Comparison of ENCODE assay signal across 8 mouse cellular contexts in genomic region chr19:8712870-8713305, GRCm38 (mm10). TPM values are rescaled to one million over a fixed set of nuclear protein-coding genes. Genes with fewer than 3 reads are reported as not detected.
DNase-seq lines count a peak whose midpoint lies in the region; ATAC-seq and TF ChIP-seq lines count a peak whose summit lies in the region.

No protein-coding gene starts in this region.

- H3K4me3 ChIP-seq in intestine, embryonic 14.5 days (ENCODE audit: low read depth, low read length) = peak overlapping the region; percentile 91
- peak overlapping the region; percentile 95 for H3K4me3 ChIP-seq in limb, embryonic 11.5 days (ENCODE audit: low read depth, low read length)
- H3K4me3 ChIP-seq in midbrain, embryonic 12.5 days = peak overlapping the region; percentile 61
- H3K4me3 ChIP-seq in small intestine, adult 2 months (ENCODE audit: low read depth, low read length) = peak overlapping the region; percentile 69

- no peaks in the 10 kb centered on the region for H3K9me3 ChIP-seq in intestine, embryonic 14.5 days (ENCODE audit: control insufficient read depth, low read length)
- H3K9me3 ChIP-seq in limb, embryonic 11.5 days (ENCODE audit: control insufficient read depth, low read length) = no peaks in the 10 kb centered on the region
- no peaks in the 10 kb centered on the region for H3K9me3 ChIP-seq in midbrain, embryonic 12.5 days

- no peak for ATAC-seq in cerebellum, adult (ENCODE audit: insufficient number of reproducible peaks, low FRiP score, low TSS enrichment)
- ATAC-seq in intestine, embryonic 14.5 days (replicated peaks; ENCODE audit: low FRiP score, low TSS enrichment, low read depth) = peak; percentile 72
- peak; percentile 63; the same call in 1 of the 2 replicates for ATAC-seq in limb, embryonic 11.5 days (ENCODE audit: insufficient number of reproducible peaks, low FRiP score, low TSS enrichment, low read depth)
- ATAC-seq in midbrain, embryonic 12.5 days (ENCODE audit: low FRiP score, low read depth) = peak; percentile 83

- no peak for TF ChIP-seq POLR2A in small intestine, adult 2 months (IDR thresholded peaks at IDR 0.05; ENCODE audit: low read depth, low read length)

- peak overlapping the region; percentile 95 for H3K27ac ChIP-seq in intestine, embryonic 14.5 days (ENCODE audit: low read depth)
- H3K27ac ChIP-seq in limb, embryonic 11.5 days (replicated peaks; ENCODE audit: low read depth, low read length) = peak overlapping the region; percentile 77; the same call in 1 of the 2 replicates
- peak overlapping the region; percentile 86 for H3K27ac ChIP-seq in midbrain, embryonic 12.5 days (replicated peaks)
- H3K27ac ChIP-seq in small intestine, adult 2 months (ENCODE audit: insufficient read depth, low read depth, low read length) = peak overlapping the region; percentile 84

- peak overlapping the region; percentile 82 for H3K4me2 ChIP-seq in intestine, embryonic 14.5 days (ENCODE audit: low read length)
- peak overlapping the region; percentile 70 for H3K4me2 ChIP-seq in limb, embryonic 11.5 days (ENCODE audit: low read depth, severe bottlenecking)
- peak overlapping the region; percentile 73 for H3K4me2 ChIP-seq in midbrain, embryonic 12.5 days (replicated peaks)

- peak overlapping the region; percentile 90 for H3K9ac ChIP-seq in intestine, embryonic 14.5 days (ENCODE audit: low read length)
- H3K9ac ChIP-seq in limb, embryonic 11.5 days (ENCODE audit: low read length) = peak overlapping the region; percentile 89
- H3K9ac ChIP-seq in midbrain, embryonic 12.5 days (replicated peaks) = peak overlapping the region; percentile 78

- peak; percentile 52 for DNase-seq in cerebellum, adult 11 months
- peak; percentile 90 for DNase-seq in embryo, embryonic 11 days
- peak; percentile 52 for DNase-seq in gastrocnemius, postnatal 25 days
- DNase-seq in intestine, embryonic 14.5 days (ENCODE audit: low spot score) = peak; percentile 91
- peak; percentile 87 for DNase-seq in limb, embryonic 11.5 days (ENCODE audit: low spot score)

- H3K27me3 ChIP-seq in intestine, embryonic 14.5 days (replicated peaks; ENCODE audit: control insufficient read depth, insufficient read depth, low read length) = no peaks in the 10 kb centered on the region
- H3K27me3 ChIP-seq in limb, embryonic 11.5 days (ENCODE audit: control insufficient read depth, insufficient read depth, low read length) = no peaks in the 10 kb centered on the region
- no peaks in the 10 kb centered on the region for H3K27me3 ChIP-seq in midbrain, embryonic 12.5 days
- H3K27me3 ChIP-seq in small intestine, adult 2 months (ENCODE audit: control insufficient read depth, insufficient read depth, low read length) = no peaks in the 10 kb centered on the region

- no peak for TF ChIP-seq CTCF in small intestine, adult 2 months (IDR thresholded peaks at IDR 0.05; ENCODE audit: extremely low read depth, insufficient read length, insufficient replicate concordance, low read depth, low read length)

- WGBS in intestine, embryonic 14.5 days = under 1% methylated on average over 11 of the region's 13 CpGs
- 0% methylated on average over 13 of the region's 13 CpGs for WGBS in limb, embryonic 11.5 days
- WGBS in midbrain, embryonic 12.5 days = under 1% methylated on average over 13 of the region's 13 CpGs
- under 1% methylated on average over 13 of the region's 13 CpGs for WGBS in small intestine, adult 2 months

- peaks cover 40% of the 10 kb centered on the region for H3K36me3 ChIP-seq in intestine, embryonic 14.5 days (ENCODE audit: control insufficient read depth, insufficient read depth, low read length)
- H3K36me3 ChIP-seq in limb, embryonic 11.5 days (ENCODE audit: control insufficient read depth, insufficient read depth, low read length) = peaks cover 22% of the 10 kb centered on the region
- peaks cover 38% of the 10 kb centered on the region for H3K36me3 ChIP-seq in midbrain, embryonic 12.5 days
- peaks cover 38% of the 10 kb centered on the region for H3K36me3 ChIP-seq in small intestine, adult 2 months (ENCODE audit: control insufficient read depth, insufficient read depth, low read length)

- peaks cover 27% of the 10 kb centered on the region for H3K4me1 ChIP-seq in intestine, embryonic 14.5 days (replicated peaks; ENCODE audit: control insufficient read depth, insufficient read depth, low read length)
- H3K4me1 ChIP-seq in limb, embryonic 11.5 days (ENCODE audit: control insufficient read depth, insufficient read depth, low read length) = peaks cover 7% of the 10 kb centered on the region
- peaks cover 26% of the 10 kb centered on the region for H3K4me1 ChIP-seq in midbrain, embryonic 12.5 days
- peaks cover 32% of the 10 kb centered on the region; the same call in 1 of the 2 replicates for H3K4me1 ChIP-seq in small intestine, adult 2 months (ENCODE audit: control insufficient read depth, insufficient read depth, insufficient read length, low read length)

RNA-seq across cellular contexts. Expression of gene Slc3a2, which starts 10.3 kb away (rescaled TPM):
- 10 to 100 TPM; 26.7 to 34.6 TPM for total RNA-seq in gastrocnemius, postnatal 25 days (2021)
- polyA plus RNA-seq in intestine, embryonic 14.5 days (2014; fragmentation: Nextera tagmentation; extraction: Ambion mirVana) = 121 and 126 TPM in 2 replicates
- 108 and 114 TPM in 2 replicates for polyA plus RNA-seq in limb, embryonic 11.5 days (2014; fragmentation: Nextera tagmentation; extraction: Ambion mirVana)
- 138 and 150 TPM in 2 replicates for polyA plus RNA-seq in midbrain, embryonic 12.5 days (2016; fragmentation: Nextera tagmentation; extraction: Ambion mirVana)
- 132 and 391 TPM in 2 replicates for polyA plus RNA-seq in small intestine, adult 2 months (2012; rRNA removed)

RNA-seq across cellular contexts. Expression of gene Wdr74, which starts 22.7 kb away (rescaled TPM):
- 10 to 100 TPM; 16.9 to 18.2 TPM for total RNA-seq in gastrocnemius, postnatal 25 days (2021)
- polyA plus RNA-seq in intestine, embryonic 14.5 days (2014; fragmentation: Nextera tagmentation; extraction: Ambion mirVana) = 96.3 and 97.8 TPM in 2 replicates
- polyA plus RNA-seq in limb, embryonic 11.5 days (2014; fragmentation: Nextera tagmentation; extraction: Ambion mirVana) = 92.9 and 100 TPM in 2 replicates
- polyA plus RNA-seq in midbrain, embryonic 12.5 days (2016; fragmentation: Nextera tagmentation; extraction: Ambion mirVana) = 78.5 and 80.7 TPM in 2 replicates
- 12.1 and 17.5 TPM in 2 replicates for polyA plus RNA-seq in small intestine, adult 2 months (2012; rRNA removed)

RNA-seq across cellular contexts. Expression of gene 1700092M07Rik, which starts 27.6 kb away (rescaled TPM):
- total RNA-seq in gastrocnemius, postnatal 25 days (2021) = not detected
- polyA plus RNA-seq in intestine, embryonic 14.5 days (2014; fragmentation: Nextera tagmentation; extraction: Ambion mirVana) = 0.90 and 1.3 TPM in 2 replicates
- polyA plus RNA-seq in limb, embryonic 11.5 days (2014; fragmentation: Nextera tagmentation; extraction: Ambion mirVana) = 0.99 and 1.8 TPM in 2 replicates
- polyA plus RNA-seq in midbrain, embryonic 12.5 days (2016; fragmentation: Nextera tagmentation; extraction: Ambion mirVana) = 3.3 and 4.5 TPM in 2 replicates
- not detected in 2 replicates for polyA plus RNA-seq in small intestine, adult 2 months (2012; rRNA removed)

RNA-seq across cellular contexts. Expression of gene Stx5a, which starts 28.3 kb away (rescaled TPM):
- 10 to 100 TPM; 20.9 to 21.6 TPM for total RNA-seq in gastrocnemius, postnatal 25 days (2021)
- 114 and 132 TPM in 2 replicates for polyA plus RNA-seq in intestine, embryonic 14.5 days (2014; fragmentation: Nextera tagmentation; extraction: Ambion mirVana)
- 125 and 127 TPM in 2 replicates for polyA plus RNA-seq in limb, embryonic 11.5 days (2014; fragmentation: Nextera tagmentation; extraction: Ambion mirVana)
- polyA plus RNA-seq in midbrain, embryonic 12.5 days (2016; fragmentation: Nextera tagmentation; extraction: Ambion mirVana) = 121 and 127 TPM in 2 replicates
- polyA plus RNA-seq in small intestine, adult 2 months (2012; rRNA removed) = 31.7 and 65.9 TPM in 2 replicates

RNA-seq across cellular contexts. Expression of gene Nxf1, which starts 44.0 kb away (rescaled TPM):
- total RNA-seq in gastrocnemius, postnatal 25 days (2021) = 10 to 100 TPM; 32.4 to 33.8 TPM
- 168 and 172 TPM in 2 replicates for polyA plus RNA-seq in intestine, embryonic 14.5 days (2014; fragmentation: Nextera tagmentation; extraction: Ambion mirVana)
- 228 and 247 TPM in 2 replicates for polyA plus RNA-seq in limb, embryonic 11.5 days (2014; fragmentation: Nextera tagmentation; extraction: Ambion mirVana)
- 210 and 224 TPM in 2 replicates for polyA plus RNA-seq in midbrain, embryonic 12.5 days (2016; fragmentation: Nextera tagmentation; extraction: Ambion mirVana)
- 13.3 and 25.4 TPM in 2 replicates for polyA plus RNA-seq in small intestine, adult 2 months (2012; rRNA removed)
